ENCODE assay signal across 8 mouse cellular contexts in genomic region chr12:117153671-117154355, GRCm38 (mm10).
A peak's percentile ranks its signal among the peaks of the same experiment; 100 is the strongest.
DNase-seq lines count a peak whose midpoint lies in the region; ATAC-seq lines count a peak whose summit lies in the region.

No protein-coding gene starts in this region.

- peak; percentile 16 to 19 for DNase-seq in lung, adult 18-20 months
- DNase-seq in lung, postnatal 25 days (ENCODE audit: low spot score), result no peak
- DNase-seq in embryonic facial prominence, embryonic 14.5 days (ENCODE audit: low spot score), result peak; percentile 78
- peak; percentile 88 for DNase-seq in hindbrain, embryonic 10.5 days (ENCODE audit: low spot score)
- peak; percentile 90 for DNase-seq in midbrain, embryonic 14.5 days
- peak; percentile 42 for DNase-seq in yolk sac, embryonic 10.5 days (ENCODE audit: low spot score)
- DNase-seq in thymus, postnatal 0 days (ENCODE audit: low spot score), result no peak

- H3K4me1 ChIP-seq in embryonic facial prominence, embryonic 14.5 days (ENCODE audit: control insufficient read depth, insufficient read depth, low read length), result peaks cover 4% of the 10 kb centered on the region; the same call in 1 of the 2 replicates
- peaks cover 83% of the 10 kb centered on the region for H3K4me1 ChIP-seq in hindbrain, embryonic 10.5 days (replicated peaks)
- H3K4me1 ChIP-seq in limb, embryonic 13.5 days, result peaks cover 46% of the 10 kb centered on the region
- peaks cover 50% of the 10 kb centered on the region for H3K4me1 ChIP-seq in midbrain, embryonic 14.5 days (ENCODE audit: control insufficient read depth, insufficient read depth, low read length)

- H3K27me3 ChIP-seq in embryonic facial prominence, embryonic 14.5 days (replicated peaks; ENCODE audit: control insufficient read depth, insufficient read depth, low read length), result peaks cover 95% of the 10 kb centered on the region
- H3K27me3 ChIP-seq in hindbrain, embryonic 10.5 days (ENCODE audit: insufficient read depth, poor library complexity, severe bottlenecking), result peaks cover 83% of the 10 kb centered on the region
- H3K27me3 ChIP-seq in limb, embryonic 13.5 days, result peaks cover 95% of the 10 kb centered on the region
- no peaks in the 10 kb centered on the region for H3K27me3 ChIP-seq in midbrain, embryonic 14.5 days (ENCODE audit: control insufficient read depth, insufficient read depth, low read length)

- peak overlapping the region; percentile 59 for H3K9ac ChIP-seq in embryonic facial prominence, embryonic 14.5 days (ENCODE audit: low read depth, low read length)
- peak overlapping the region; percentile 62 for H3K9ac ChIP-seq in limb, embryonic 13.5 days
- H3K9ac ChIP-seq in midbrain, embryonic 14.5 days (replicated peaks; ENCODE audit: low read length), result peak overlapping the region; percentile 98

- peak overlapping the region; percentile 90 for H3K4me2 ChIP-seq in embryonic facial prominence, embryonic 14.5 days (ENCODE audit: low read depth, low read length)
- H3K4me2 ChIP-seq in limb, embryonic 13.5 days (replicated peaks), result peak overlapping the region; percentile 92
- peak overlapping the region; percentile 70 for H3K4me2 ChIP-seq in midbrain, embryonic 14.5 days (ENCODE audit: low read length)

- no peaks in the 10 kb centered on the region for H3K9me3 ChIP-seq in embryonic facial prominence, embryonic 14.5 days (ENCODE audit: control insufficient read depth, low read length)
- H3K9me3 ChIP-seq in hindbrain, embryonic 10.5 days, result no peaks in the 10 kb centered on the region
- no peaks in the 10 kb centered on the region for H3K9me3 ChIP-seq in limb, embryonic 13.5 days
- no peaks in the 10 kb centered on the region for H3K9me3 ChIP-seq in midbrain, embryonic 14.5 days (ENCODE audit: control insufficient read depth, low read length)

- peak overlapping the region; percentile 57 for H3K4me3 ChIP-seq in embryonic facial prominence, embryonic 14.5 days (ENCODE audit: low read depth, low read length)
- peak overlapping the region; percentile 95 for H3K4me3 ChIP-seq in hindbrain, embryonic 10.5 days
- H3K4me3 ChIP-seq in limb, embryonic 13.5 days, result peak overlapping the region; percentile 64
- H3K4me3 ChIP-seq in midbrain, embryonic 14.5 days (replicated peaks; ENCODE audit: low read depth, low read length), result peak overlapping the region; percentile 86

- no peak overlapping the region for H3K27ac ChIP-seq in embryonic facial prominence, embryonic 14.5 days (replicated peaks; ENCODE audit: low read depth, low read length)
- H3K27ac ChIP-seq in hindbrain, embryonic 10.5 days, result peak overlapping the region; percentile 97
- H3K27ac ChIP-seq in limb, embryonic 13.5 days, result no peak overlapping the region
- H3K27ac ChIP-seq in midbrain, embryonic 14.5 days (replicated peaks; ENCODE audit: low read depth, low read length), result peak overlapping the region; percentile 99

- H3K36me3 ChIP-seq in embryonic facial prominence, embryonic 14.5 days (ENCODE audit: control insufficient read depth, insufficient read depth, low read length), result no peaks in the 10 kb centered on the region
- no peaks in the 10 kb centered on the region for H3K36me3 ChIP-seq in hindbrain, embryonic 10.5 days
- H3K36me3 ChIP-seq in limb, embryonic 13.5 days, result no peaks in the 10 kb centered on the region
- H3K36me3 ChIP-seq in midbrain, embryonic 14.5 days (ENCODE audit: control insufficient read depth, insufficient read depth, low read length), result no peaks in the 10 kb centered on the region

- peak; percentile 88 for ATAC-seq in embryonic facial prominence, embryonic 14.5 days (ENCODE audit: low read depth)
- ATAC-seq in limb, embryonic 13.5 days (ENCODE audit: low FRiP score, low read depth), result peak; percentile 80
- peak; percentile 72 for ATAC-seq in midbrain, embryonic 14.5 days (ENCODE audit: low FRiP score, low TSS enrichment)

- under 1% methylated on average over 25 of the region's 73 CpGs for WGBS in embryonic facial prominence, embryonic 14.5 days
- under 1% methylated on average over 73 of the region's 73 CpGs for WGBS in hindbrain, embryonic 10.5 days
- under 1% methylated on average over 73 of the region's 73 CpGs for WGBS in limb, embryonic 13.5 days
- WGBS in midbrain, embryonic 14.5 days, result under 1% methylated on average over 72 of the region's 73 CpGs

Comparison
In these comparisons a context has a peak if more than half of its experiments do, and no peak if none do; other contexts are left out.
1. DNase-seq: peak in lung, adult 18-20 months (2 of 2), embryonic facial prominence, embryonic 14.5 days (single experiment), hindbrain, embryonic 10.5 days (single experiment), midbrain, embryonic 14.5 days (single experiment) and yolk sac, embryonic 10.5 days (single experiment); none in lung, postnatal 25 days (single experiment) and thymus, postnatal 0 days (single experiment).
2. H3K27ac ChIP-seq: peak in hindbrain, embryonic 10.5 days (single experiment) and midbrain, embryonic 14.5 days (single experiment); none in embryonic facial prominence, embryonic 14.5 days (single experiment) and limb, embryonic 13.5 days (single experiment).
3. Peak in every context shown above with its lines, with median percentiles within 50 percentile points of each other: ATAC-seq, H3K4me2 ChIP-seq, H3K4me3 ChIP-seq and H3K9ac ChIP-seq.